Mouse (Mus musculus) liver, postnatal 0 days (tissue): ENCODE data around the gene Dnah8.

ENCODE experiments used
- CTCF ChIP-seq: sonication (generic); IDR thresholded peaks from 2 replicates; pipeline ENCODE4 v1.5.1; 2016; ENCODE audit warnings: antibody characterized with exemption, low read depth
- EP300 ChIP-seq: IDR thresholded peaks from 2 replicates; pipeline ENCODE4 v1.6.1; 2016; ENCODE audit warnings: antibody characterized with exemption, low read depth, mild to moderate bottlenecking

GRCm38 (mm10) chr17:30606206-30606605 is 17.9 kb upstream of the Dnah8 start:
- TF ChIP-seq EP300 (no peak), CTCF (no peak)
